Mouse (Mus musculus) hindbrain, embryonic 12.5 days (tissue): ENCODE data around the gene Tex14. TPM values are rescaled to one million over a fixed set of nuclear protein-coding genes. Genes with fewer than 3 reads are reported as not detected.
A peak's percentile ranks its signal among the peaks of the same experiment; 100 is the strongest.
"Not testable (repeated sequence)": the region's sequence is repeated elsewhere in the genome, so short reads cannot be mapped to it uniquely, and the experiment has no call there.

ENCODE experiments used
- ATAC-seq: fragments of 200-750 bp; cut with Nextera tagmentation; 2 replicates; pipeline ENCODE4 v1.8.0; 2017; ENCODE audit warnings: moderate TSS enrichment; ENCODE audit not compliant: low FRiP score
- H3K27ac ChIP-seq: fragments of 300-500 bp; sonication (generic); 2 replicates; pipeline ENCODE4 v1.5.1; 2016; ENCODE audit warnings: mild to moderate bottlenecking
- H3K27me3 ChIP-seq: fragments of 300-500 bp; sonication (generic); 2 replicates; pipeline ENCODE4 v1.6.1; 2016; ENCODE audit warnings: mild to moderate bottlenecking
- H3K36me3 ChIP-seq: fragments of 300-500 bp; sonication (generic); 2 replicates; pipeline ENCODE4 v1.6.1; 2016; ENCODE audit warnings: mild to moderate bottlenecking
- H3K4me1 ChIP-seq: fragments of 300-500 bp; sonication (generic); 2 replicates; pipeline ENCODE4 v1.6.1; 2016
- H3K4me2 ChIP-seq: fragments of 300-500 bp; sonication (generic); replicated peaks from 2 replicates; pipeline ENCODE4 v1.6.1; 2016; ENCODE audit warnings: mild to moderate bottlenecking
- H3K4me3 ChIP-seq: fragments of 300-500 bp; sonication (generic); 2 replicates; pipeline ENCODE4 v1.5.1; 2016; ENCODE audit warnings: mild to moderate bottlenecking
- H3K9ac ChIP-seq: fragments of 300-500 bp; sonication (generic); 2 replicates; pipeline ENCODE4 v1.6.1; 2016; ENCODE audit warnings: mild to moderate bottlenecking, moderate library complexity
- H3K9me3 ChIP-seq: fragments of 300-500 bp; sonication (generic); replicated peaks from 2 replicates; pipeline ENCODE4 v1.6.1; 2016; ENCODE audit warnings: mild to moderate bottlenecking
- WGBS: fragments of 180-500 bp; shearing (Covaris S2); methylation state at CpG from one replicate; pipeline ENCODE4 v1.1.7; 2016; 5-methylcytosine and 5-hydroxymethylcytosine counted together
- polyA plus RNA-seq: library from polyadenylated mRNA; unstranded; fragments of >200 nt; fragmentation: Nextera tagmentation; extraction: Ambion mirVana; gene quantifications from 2 replicates; pipeline ENCODE4 v1.2.1, GENCODE M21; 2016

Tex14 gene
- polyA plus RNA-seq, 1 experiment from 2014 or later, result 0.10 TPM

DNA sequence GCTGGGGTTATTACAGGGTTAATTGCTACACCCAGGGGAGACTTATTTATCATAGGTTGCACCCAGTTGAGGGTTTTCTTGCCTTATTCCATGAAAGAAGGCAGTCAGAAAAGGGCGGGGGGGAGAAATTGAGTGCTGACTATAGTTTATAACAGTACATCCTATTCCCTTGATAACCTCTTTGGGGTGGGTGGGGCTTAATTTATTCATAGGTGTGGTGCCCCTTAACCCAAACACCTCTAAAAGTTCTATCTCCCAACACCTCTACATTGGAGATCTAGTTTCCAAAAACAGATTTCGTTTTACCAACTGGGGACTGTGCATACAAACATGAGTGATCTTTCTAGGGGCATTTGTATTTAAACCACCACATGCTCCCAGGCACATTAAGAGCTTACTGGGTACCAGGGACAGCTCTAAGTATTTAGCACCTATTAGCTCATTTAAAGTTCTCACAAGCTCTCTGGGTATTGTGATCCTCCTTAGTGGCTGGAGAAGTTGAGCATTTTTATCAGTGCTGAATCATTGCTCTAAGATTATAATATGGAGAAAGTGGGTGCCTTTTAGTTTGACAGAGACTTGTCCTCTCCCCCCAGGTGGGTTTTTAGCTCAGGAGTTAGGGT, 23.3 kb downstream of the Tex14 start:
- ATAC-seq, result no peak
- Histone ChIP-seq H3K4me3 (no peak overlapping the region), H3K27ac (no peak overlapping the region), H3K4me1 (no peaks in the 10 kb centered on the region), H3K27me3 (no peaks in the 10 kb centered on the region), H3K4me2 (no peak overlapping the region), H3K36me3 (no peaks in the 10 kb centered on the region), H3K9ac (no peak overlapping the region), H3K9me3 (no peaks in the 10 kb centered on the region)
- 67% methylated on average over 2 of the region's 2 CpGs for WGBS

DNA sequence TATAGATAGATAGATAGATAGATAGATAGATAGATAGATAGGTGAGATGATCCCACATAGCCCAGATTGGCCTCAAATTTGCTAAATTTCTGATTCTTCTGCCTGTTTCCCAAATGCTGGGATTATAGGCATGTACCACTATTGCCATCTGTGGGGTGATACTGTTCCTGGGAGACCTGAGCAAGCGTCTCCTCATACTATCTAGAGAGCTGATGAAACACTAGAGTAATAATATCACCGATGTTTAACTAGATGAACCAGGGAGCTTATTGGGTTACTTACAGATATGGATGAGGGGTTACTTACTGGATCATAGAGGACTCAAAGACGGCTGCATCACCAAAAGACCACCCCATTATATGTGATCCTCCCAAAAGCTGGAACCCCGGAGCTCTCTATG, 24.5 kb downstream of the Tex14 start:
- H3K4me3 ChIP-seq, result no peak overlapping the region
- H3K9ac ChIP-seq, result no peak overlapping the region
- no peaks in the 10 kb centered on the region for H3K36me3 ChIP-seq
- H3K4me1 ChIP-seq, result peaks cover 5% of the 10 kb centered on the region; the same call in 1 of the 2 replicates
- no peak overlapping the region for H3K27ac ChIP-seq
- no peaks in the 10 kb centered on the region for H3K9me3 ChIP-seq
- H3K4me2 ChIP-seq, result no peak overlapping the region
- WGBS, result 84% methylated on average over 4 of the region's 4 CpGs
- ATAC-seq, result no peak
- no peaks in the 10 kb centered on the region for H3K27me3 ChIP-seq

DNA sequence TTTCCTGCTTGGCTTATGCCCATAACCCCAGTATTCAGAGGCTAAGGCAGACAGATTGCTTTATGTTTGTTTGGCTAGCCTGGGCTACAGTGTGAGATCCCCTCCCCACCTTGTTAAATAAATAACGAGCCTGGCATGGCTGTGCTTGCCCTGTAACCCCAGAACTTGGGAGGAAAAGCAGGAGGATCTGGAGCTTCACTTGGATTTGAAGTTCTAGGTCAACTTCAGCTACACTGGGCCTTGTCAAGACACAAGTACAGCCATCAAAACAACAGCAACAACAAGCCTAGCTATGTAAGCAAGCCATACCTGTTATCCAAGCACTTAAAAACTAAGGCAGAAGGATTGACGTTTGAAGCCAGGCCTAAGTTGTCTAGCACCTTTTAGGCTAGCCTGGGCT, 25.5 kb downstream of the Tex14 start:
- Histone ChIP-seq H3K4me2 (no peak overlapping the region), H3K4me3 (no peak overlapping the region), H3K27ac (no peak overlapping the region), H3K36me3 (no peaks in the 10 kb centered on the region), H3K27me3 (no peaks in the 10 kb centered on the region), H3K9me3 (no peaks in the 10 kb centered on the region), H3K9ac (no peak overlapping the region), H3K4me1 (peaks cover 5% of the 10 kb centered on the region; the same call in 1 of the 2 replicates)
- 77% methylated on average over 2 of the region's 2 CpGs for WGBS
- ATAC-seq, result no peak

DNA sequence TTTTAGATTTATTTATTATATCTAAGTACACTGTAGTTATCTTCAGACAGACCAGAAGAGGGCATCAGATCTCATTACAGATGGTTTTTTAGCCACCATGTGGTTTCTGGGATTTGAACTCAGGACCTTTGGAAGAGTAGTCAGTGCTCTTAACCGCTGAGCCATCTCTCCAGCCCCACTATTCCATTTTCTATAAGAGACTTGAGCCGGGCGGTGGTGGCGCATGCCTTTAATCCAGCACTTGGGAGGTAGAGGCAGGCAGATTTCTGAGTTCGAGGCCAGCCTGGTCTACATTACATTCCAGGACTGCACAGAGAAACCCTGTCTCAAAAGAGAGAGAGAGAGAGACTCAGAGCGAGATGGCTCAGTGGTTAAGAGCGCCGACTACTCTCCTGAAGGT, 26.9 kb downstream of the Tex14 start:
- H3K27me3 ChIP-seq, H3K4me3 ChIP-seq, H3K9ac ChIP-seq, H3K36me3 ChIP-seq, H3K27ac ChIP-seq, H3K4me1 ChIP-seq, H3K4me2 ChIP-seq, H3K9me3 ChIP-seq, ATAC-seq: not testable (repeated sequence)
- 90% methylated on average over 8 of the region's 8 CpGs for WGBS

DNA sequence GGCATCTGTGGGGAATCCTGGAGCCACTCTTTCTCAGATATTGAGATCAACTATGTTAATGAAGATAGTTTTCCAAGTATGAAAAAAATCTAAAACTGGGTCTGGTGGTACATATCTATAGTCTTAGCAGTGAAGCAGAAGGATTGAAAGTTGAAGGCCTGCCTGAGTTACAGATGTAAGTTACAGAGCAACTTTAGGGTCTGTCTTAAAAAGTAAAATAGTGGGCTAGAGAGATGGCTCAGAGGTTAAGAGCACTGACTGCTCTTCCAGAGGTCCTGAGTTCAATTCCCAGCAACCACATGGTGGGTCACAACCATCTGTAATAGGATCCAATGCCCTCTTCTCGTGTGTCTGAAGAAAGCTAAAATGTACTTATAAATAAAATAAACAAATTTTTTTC, 27.6 kb downstream of the Tex14 start:
- H3K27me3 ChIP-seq, result no peaks in the 10 kb centered on the region
- peaks cover 5% of the 10 kb centered on the region; the same call in 1 of the 2 replicates for H3K4me1 ChIP-seq
- H3K9me3 ChIP-seq, result no peaks in the 10 kb centered on the region
- WGBS, result 78% methylated on average over 1 of the region's 1 CpGs
- H3K27ac ChIP-seq, result no peak overlapping the region
- ATAC-seq, result no peak
- no peak overlapping the region for H3K4me3 ChIP-seq
- H3K9ac ChIP-seq, result no peak overlapping the region
- no peak overlapping the region for H3K4me2 ChIP-seq
- no peaks in the 10 kb centered on the region for H3K36me3 ChIP-seq

DNA sequence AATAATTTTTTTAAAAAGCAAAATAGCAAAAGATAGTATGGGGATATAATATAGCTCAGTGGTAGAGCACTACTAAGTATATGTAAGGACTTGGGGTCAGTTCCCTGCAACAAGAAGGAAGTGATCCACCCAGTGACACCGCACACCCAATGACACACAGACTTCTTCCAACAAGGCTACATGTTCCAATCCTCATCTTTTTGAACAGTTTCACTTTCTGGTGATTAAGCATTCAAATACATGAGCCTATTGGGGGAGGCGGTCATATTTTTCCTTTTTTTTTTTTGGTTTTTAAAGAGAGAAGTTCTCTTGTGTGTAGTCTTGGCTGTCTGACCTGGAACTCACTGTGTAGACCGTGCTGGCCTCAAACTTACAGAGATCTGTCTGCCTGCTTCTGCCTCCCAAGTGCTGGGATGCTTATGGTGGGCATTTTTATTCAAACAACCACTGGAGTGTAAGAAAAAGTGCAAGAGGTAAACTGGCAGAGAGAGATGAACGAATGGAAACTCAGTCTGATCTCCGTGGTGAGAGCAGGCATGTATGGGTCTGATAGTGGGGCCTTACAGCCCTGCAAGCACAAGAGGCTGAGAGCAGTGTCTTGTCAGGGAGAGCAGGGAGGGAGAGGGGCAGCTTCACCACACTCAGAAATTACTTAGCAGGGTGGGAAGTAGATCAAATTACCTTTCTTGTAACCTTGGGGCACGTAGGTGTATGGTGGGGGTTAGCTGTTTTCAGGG, 28.2 kb downstream of the Tex14 start:
- ATAC-seq, result no peak
- Histone ChIP-seq H3K4me3 (no peak overlapping the region), H3K4me1 (peaks cover 5% of the 10 kb centered on the region; the same call in 1 of the 2 replicates), H3K9ac (no peak overlapping the region), H3K27ac (no peak overlapping the region), H3K9me3 (no peaks in the 10 kb centered on the region), H3K36me3 (no peaks in the 10 kb centered on the region), H3K27me3 (no peaks in the 10 kb centered on the region), H3K4me2 (no peak overlapping the region)
- 44% methylated on average over 6 of the region's 6 CpGs for WGBS

DNA sequence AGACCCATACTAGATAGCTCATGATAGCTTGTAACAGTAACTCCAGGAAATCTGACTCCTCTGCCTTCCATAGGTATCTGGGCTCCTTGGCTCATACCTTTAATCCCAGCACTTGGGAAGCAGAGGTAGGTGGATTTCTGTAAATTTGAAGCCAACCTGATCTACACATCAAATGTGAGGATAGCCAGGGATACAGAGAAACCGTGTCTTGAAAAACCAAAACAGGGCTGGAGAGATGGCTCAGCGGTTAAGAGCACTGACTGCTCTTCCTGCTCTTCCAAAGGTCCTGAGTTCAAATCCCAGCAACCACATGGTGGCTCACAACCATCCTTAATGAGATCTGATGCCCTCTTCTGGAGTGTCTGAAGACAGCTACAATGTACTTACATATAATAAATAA, 30.2 kb downstream of the Tex14 start:
- H3K4me2 ChIP-seq, H3K4me3 ChIP-seq, H3K27me3 ChIP-seq, H3K4me1 ChIP-seq, H3K9me3 ChIP-seq, H3K9ac ChIP-seq, H3K36me3 ChIP-seq, H3K27ac ChIP-seq, ATAC-seq: not testable (repeated sequence)
- 95% methylated on average over 2 of the region's 2 CpGs for WGBS

DNA sequence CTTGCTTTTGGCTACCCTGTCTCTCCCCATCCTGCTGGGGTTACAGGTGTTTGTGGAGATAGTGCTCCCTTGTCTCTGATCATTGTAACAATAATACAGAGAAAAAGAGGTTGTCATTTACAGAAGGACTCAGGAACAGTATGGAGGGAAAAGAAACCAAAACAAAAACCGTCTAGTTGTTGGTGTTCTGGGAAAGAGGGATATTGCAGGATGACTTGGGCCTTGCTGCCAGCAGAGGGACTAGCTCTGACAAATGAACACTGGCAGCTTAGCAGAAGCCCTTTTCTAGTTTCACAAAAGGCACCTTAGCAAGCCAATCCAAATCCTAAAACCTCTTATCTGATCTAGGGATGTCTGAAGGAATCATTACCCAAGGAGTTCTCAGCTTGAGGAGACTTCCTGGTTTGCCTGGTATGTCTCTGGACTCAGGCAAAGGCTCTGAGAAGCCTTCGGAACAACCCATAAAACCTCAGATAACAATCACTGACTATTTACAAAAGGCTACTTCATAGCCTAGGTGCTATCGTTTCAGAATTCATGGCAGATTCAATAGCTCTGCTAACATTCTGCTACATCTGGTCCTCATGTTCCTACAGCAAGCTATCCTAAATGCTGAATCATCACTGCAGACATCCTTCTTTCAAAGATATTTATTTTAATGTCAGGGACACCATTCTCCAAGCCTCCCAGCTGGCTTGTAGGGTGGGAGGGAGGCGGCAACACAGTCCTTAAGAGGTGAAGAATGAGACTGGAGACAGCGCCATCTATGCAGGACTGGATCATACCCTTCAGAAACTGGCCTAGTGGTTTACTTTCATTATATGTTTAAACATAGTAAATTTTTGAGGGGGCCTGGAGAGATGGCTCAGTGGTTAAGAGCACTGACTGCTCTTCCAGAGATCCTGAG, 31.7 kb downstream of the Tex14 start:
- Histone ChIP-seq H3K9ac (no peak overlapping the region), H3K36me3 (no peaks in the 10 kb centered on the region), H3K4me1 (peaks cover 7% of the 10 kb centered on the region), H3K27ac (no peak overlapping the region), H3K27me3 (no peaks in the 10 kb centered on the region), H3K9me3 (no peaks in the 10 kb centered on the region), H3K4me2 (no peak overlapping the region), H3K4me3 (no peak overlapping the region)
- no peak for ATAC-seq
- WGBS, result 76% methylated on average over 5 of the region's 5 CpGs

DNA sequence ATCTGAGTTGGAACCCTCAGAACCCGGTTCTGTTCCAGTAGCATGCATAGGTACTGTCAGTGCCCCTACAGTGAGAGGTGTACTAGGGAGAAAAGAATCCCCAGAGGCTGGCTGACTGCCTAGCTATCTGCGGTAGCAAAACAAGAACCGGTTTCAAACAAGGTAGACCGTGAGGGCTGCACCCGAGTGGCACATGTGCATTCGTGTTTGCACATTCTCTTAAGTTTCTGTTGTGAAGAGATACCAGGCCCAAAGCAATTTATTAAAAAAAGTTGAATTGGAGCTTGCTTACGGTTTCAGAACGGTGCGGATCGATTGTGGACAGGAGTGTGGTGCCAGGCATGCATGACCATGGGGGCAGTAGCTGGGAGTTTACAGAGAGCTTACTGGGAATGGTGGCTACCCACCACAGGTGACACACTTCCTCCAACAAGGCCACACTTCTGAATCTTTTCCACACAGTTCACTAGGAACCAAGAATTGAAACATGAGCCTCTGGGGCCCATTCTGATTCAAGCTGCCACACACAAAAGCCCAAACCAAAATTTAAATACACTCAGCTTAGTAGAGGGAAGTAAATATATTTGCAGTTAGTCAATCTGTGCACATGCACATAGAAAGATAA, 35.0 kb downstream of the Tex14 start:
- H3K36me3 ChIP-seq, result no peaks in the 10 kb centered on the region
- WGBS, result 85% methylated on average over 10 of the region's 10 CpGs
- H3K4me2 ChIP-seq, result no peak overlapping the region
- H3K4me3 ChIP-seq, result no peak overlapping the region
- H3K27ac ChIP-seq, result no peak overlapping the region
- H3K27me3 ChIP-seq, result no peaks in the 10 kb centered on the region
- H3K9me3 ChIP-seq, result no peaks in the 10 kb centered on the region
- H3K4me1 ChIP-seq, result peaks cover 2% of the 10 kb centered on the region
- no peak for ATAC-seq
- no peak overlapping the region for H3K9ac ChIP-seq

DNA sequence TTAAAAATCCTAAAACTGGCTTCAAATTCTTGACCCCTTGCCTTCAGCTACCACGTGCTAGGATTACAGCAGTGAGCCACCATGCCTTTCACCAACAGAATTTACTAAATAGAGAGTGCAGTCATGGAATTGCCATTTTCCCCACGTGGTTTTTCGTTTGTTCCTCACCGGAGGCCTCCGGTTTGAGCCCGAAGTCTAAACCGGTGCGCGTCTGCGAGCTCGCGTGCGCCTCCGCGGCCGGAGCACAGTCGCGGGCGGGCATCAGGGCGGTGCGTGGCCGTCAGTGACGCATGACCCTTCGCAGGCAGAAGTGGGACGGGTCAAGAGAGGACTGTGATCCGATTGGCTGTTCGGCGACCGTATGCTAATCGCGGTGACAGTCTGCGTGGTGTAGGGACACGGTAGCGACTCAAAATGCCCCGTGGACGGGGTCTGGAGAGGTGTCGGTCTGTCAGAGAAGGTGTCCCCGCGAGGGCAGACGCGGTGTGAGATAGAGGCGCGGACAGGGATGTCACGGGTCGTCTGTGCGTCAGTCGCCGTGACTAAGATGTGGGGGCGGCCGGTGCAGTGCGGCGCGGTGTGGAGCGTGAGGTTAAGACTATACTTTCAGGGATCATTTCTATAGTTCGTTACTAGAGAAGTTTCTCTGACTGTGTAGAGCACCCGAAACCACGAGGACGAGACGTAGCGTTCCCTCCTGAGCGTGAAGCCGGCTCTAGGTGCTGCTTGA, 37.9 kb downstream of the Tex14 start:
- Histone ChIP-seq H3K4me3 (peak overlapping the region; percentile 27), H3K9ac (peak overlapping the region; percentile 35; the same call in 1 of the 2 replicates), H3K4me2 (peak overlapping the region; percentile 53), H3K27ac (peak overlapping the region; percentile 74)
- not testable (repeated sequence) for H3K27me3 ChIP-seq, H3K9me3 ChIP-seq, H3K4me1 ChIP-seq, H3K36me3 ChIP-seq
- under 1% methylated on average over 33 of the region's 62 CpGs for WGBS
- ATAC-seq, result peak; percentile 100

DNA sequence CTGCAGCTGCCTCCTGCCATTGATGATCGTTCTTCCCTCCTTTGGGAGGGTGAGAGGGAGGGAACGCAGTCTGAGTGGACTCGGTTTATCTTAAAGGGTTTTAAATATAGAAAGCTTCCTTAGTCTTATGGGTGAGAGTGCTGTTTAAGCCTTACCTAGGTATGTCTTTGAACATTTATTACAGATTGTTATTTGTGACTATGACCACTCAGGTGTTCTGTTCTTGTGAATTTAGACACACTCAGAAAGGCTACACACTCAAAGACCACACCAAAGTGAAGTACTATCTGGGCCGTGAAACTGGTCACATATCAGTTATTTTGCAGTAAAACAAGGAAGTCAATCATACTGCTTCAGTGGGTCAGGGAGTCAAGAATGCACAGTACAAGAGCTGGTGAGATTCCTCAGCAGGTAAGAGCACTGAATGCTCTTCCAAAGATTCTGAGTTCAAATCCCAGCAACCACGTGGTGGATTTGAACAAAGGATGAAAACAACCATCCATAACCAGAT, 38.6 kb downstream of the Tex14 start:
- WGBS, result under 1% methylated on average over 5 of the region's 5 CpGs
- Histone ChIP-seq H3K36me3 (no peaks in the 10 kb centered on the region), H3K27me3 (no peaks in the 10 kb centered on the region), H3K27ac (peak overlapping the region; percentile 84), H3K9ac (no peak overlapping the region), H3K9me3 (no peaks in the 10 kb centered on the region), H3K4me3 (no peak overlapping the region), H3K4me2 (no peak overlapping the region), H3K4me1 (peaks cover 2% of the 10 kb centered on the region)
- ATAC-seq, result no peak
